Mouse (Mus musculus) kidney, embryonic 16.5 days (tissue): ENCODE measurements around the gene Mast4. TPM values are rescaled to one million over a fixed set of nuclear protein-coding genes. Genes with fewer than 3 reads are reported as not detected.

Experiments
- ATAC-seq: fragments of 200-750 bp; cut with Nextera tagmentation; 2 replicates; pipeline ENCODE4 v1.8.0; 2017; ENCODE audit warnings: moderate TSS enrichment; ENCODE audit not compliant: low FRiP score, low TSS enrichment
- H3K27ac ChIP-seq: fragments of 300-500 bp; sonication (generic); 2 replicates; pipeline ENCODE4 v1.5.1; 2014; ENCODE audit warnings: low read length
- H3K27me3 ChIP-seq: fragments of 300-500 bp; sonication (generic); 2 replicates; pipeline ENCODE4 v1.6.1; 2014; ENCODE audit warnings: low read length, control low read depth, mixed read lengths; ENCODE audit not compliant: insufficient read depth
- H3K36me3 ChIP-seq: fragments of 300-500 bp; sonication (generic); 2 replicates; pipeline ENCODE4 v1.6.1; 2014; ENCODE audit warnings: low read length, control low read depth, mixed read lengths; ENCODE audit not compliant: insufficient read depth
- H3K4me1 ChIP-seq: fragments of 300-500 bp; sonication (generic); 2 replicates; pipeline ENCODE4 v1.6.1; 2014; ENCODE audit warnings: low read length, control low read depth, mixed read lengths; ENCODE audit not compliant: insufficient read depth
- H3K4me2 ChIP-seq: fragments of 300-500 bp; sonication (generic); replicated peaks from 2 replicates; pipeline ENCODE4 v1.6.1; 2014; ENCODE audit warnings: low read depth, low read length
- H3K4me3 ChIP-seq: fragments of 300-500 bp; sonication (generic); 2 replicates; pipeline ENCODE4 v1.5.1; 2014; ENCODE audit warnings: mild to moderate bottlenecking, low read length
- H3K9ac ChIP-seq: fragments of 300-500 bp; sonication (generic); replicated peaks from 2 replicates; pipeline ENCODE4 v1.6.1; 2014; ENCODE audit warnings: low read length
- H3K9me3 ChIP-seq: fragments of 300-500 bp; sonication (generic); 2 replicates; pipeline ENCODE4 v1.6.1; 2016; ENCODE audit warnings: low read length, control low read depth
- WGBS: fragments of 180-500 bp; shearing (Covaris S2); extraction: QIAGEN DNeasy Blood & Tissue Kit; methylation state at CpG from one replicate; pipeline ENCODE4 v1.1.7; 2014; 5-methylcytosine and 5-hydroxymethylcytosine counted together
- polyA plus RNA-seq: library from polyadenylated mRNA; unstranded; fragments of >200 nt; fragmentation: Nextera tagmentation; extraction: Ambion mirVana; gene quantifications from 2 replicates; pipeline ENCODE4 v1.2.1, GENCODE M21; 2015

Mast4 gene
- polyA plus RNA-seq, 1 experiment from 2014 or later = 19.9 TPM

DNA sequence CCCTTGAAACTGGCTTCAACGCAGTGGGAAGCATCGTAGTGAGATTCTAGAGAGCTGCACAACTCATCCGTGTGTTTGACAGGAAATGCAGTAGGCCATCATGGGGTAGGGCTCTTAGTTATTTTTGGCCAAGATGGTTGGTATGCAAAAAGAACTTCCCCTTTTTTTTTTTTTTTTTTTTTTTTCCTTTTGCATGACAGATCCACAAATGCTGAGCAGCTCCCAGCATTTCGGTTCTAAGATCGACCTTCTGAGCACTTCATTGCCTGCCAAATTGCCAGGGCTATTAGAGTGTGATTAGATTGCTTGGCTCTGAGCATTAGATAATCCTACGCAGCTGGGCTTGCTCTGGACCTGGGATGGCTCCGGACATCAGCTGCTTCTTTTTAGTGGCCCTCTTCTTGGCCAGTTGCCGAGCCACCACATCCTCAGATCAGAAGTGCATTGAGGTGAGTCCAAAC lies 640.9 kb downstream of the Mast4 start, which contains the start of gene Cd180:
TSS of gene Cd180 (plus strand) at position 218 of the 461 bp plus-strand sequence.
- Histone ChIP-seq H3K9me3 (no peaks in the 10 kb centered on the region), H3K4me2 (no peak within 1 kb of the TSS), H3K4me3 (no peak within 1 kb of the TSS), H3K27me3 (no peaks in the 10 kb centered on the region), H3K4me1 (peaks cover 13% of the 10 kb centered on the region), H3K9ac (no peak within 1 kb of the TSS), H3K36me3 (no peaks in the 10 kb centered on the region), H3K27ac (0 out of 2 replicates have a peak within 1 kb of the TSS, but pooled peaks have one; percentile 13)
- WGBS = 60% methylated on average over 8 of the region's 8 CpGs
- no peak for ATAC-seq

DNA sequence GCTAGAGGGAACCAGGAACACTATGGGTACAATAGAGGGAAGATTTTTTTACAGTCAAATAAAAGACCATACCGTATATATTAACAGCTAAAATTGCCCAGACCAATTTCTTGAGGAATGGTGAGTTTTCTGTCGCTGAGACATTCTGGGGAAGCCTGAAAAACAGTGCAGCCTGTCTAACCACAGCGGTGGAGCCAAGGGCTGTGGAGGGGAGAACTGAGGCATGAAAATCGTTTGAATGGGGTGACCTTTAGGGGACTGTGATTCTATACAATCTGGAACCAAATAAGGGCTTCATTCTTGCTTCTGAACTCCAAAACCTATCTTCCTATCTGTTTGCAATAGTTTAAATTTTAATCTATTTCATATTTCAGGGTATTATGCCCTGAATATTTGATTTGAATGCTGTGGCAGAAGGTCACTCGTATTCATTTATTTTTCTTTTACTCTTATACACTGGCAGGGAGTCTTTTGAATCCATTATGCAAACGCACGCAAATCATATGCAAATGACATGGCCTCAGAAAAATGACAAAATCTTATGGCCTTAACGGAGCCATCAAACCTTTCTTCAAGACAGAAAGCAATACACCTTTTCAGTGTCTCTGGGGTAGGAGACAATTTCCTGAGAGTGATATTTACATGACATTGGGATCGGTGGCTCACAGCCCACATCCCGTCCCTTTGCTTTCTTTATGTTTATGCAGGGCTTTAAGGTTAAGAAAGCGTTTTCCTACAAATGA lies 642.7 kb downstream of the Mast4 start:
- Histone ChIP-seq H3K9me3 (no peaks in the 10 kb centered on the region), H3K4me1 (peaks cover 8% of the 10 kb centered on the region; the same call in 1 of the 2 replicates), H3K36me3 (no peaks in the 10 kb centered on the region), H3K9ac (no peak overlapping the region), H3K4me3 (no peak overlapping the region), H3K4me2 (no peak overlapping the region), H3K27ac (no peak overlapping the region), H3K27me3 (no peaks in the 10 kb centered on the region)
- no peak for ATAC-seq
- 68% methylated on average over 11 of the region's 11 CpGs for WGBS

DNA sequence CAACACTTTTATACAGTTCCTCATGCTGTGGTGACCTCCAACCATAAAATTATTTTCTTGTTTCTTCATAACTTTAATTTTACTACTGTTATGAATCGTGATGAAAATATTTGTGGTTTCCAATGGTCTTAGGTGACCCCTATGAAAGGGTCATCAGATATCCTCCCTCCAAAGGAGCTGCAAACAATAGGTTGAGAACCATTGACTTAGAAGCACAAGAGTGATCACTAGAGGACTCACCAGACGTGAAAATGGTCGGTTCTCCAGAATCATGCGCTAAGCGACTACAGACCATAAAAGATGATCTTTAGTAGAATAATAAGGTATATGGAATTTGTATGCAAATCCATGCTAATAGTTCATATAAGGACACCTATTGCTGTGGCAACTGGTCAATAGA lies 644.1 kb downstream of the Mast4 start:
- 87% methylated on average over 5 of the region's 5 CpGs for WGBS
- H3K4me3 ChIP-seq = no peak overlapping the region
- H3K9me3 ChIP-seq = no peaks in the 10 kb centered on the region
- no peak overlapping the region for H3K4me2 ChIP-seq
- no peak for ATAC-seq
- H3K27me3 ChIP-seq = no peaks in the 10 kb centered on the region
- H3K27ac ChIP-seq = no peak overlapping the region
- H3K36me3 ChIP-seq = no peaks in the 10 kb centered on the region
- H3K9ac ChIP-seq = no peak overlapping the region
- peaks cover 8% of the 10 kb centered on the region; the same call in 1 of the 2 replicates for H3K4me1 ChIP-seq

DNA sequence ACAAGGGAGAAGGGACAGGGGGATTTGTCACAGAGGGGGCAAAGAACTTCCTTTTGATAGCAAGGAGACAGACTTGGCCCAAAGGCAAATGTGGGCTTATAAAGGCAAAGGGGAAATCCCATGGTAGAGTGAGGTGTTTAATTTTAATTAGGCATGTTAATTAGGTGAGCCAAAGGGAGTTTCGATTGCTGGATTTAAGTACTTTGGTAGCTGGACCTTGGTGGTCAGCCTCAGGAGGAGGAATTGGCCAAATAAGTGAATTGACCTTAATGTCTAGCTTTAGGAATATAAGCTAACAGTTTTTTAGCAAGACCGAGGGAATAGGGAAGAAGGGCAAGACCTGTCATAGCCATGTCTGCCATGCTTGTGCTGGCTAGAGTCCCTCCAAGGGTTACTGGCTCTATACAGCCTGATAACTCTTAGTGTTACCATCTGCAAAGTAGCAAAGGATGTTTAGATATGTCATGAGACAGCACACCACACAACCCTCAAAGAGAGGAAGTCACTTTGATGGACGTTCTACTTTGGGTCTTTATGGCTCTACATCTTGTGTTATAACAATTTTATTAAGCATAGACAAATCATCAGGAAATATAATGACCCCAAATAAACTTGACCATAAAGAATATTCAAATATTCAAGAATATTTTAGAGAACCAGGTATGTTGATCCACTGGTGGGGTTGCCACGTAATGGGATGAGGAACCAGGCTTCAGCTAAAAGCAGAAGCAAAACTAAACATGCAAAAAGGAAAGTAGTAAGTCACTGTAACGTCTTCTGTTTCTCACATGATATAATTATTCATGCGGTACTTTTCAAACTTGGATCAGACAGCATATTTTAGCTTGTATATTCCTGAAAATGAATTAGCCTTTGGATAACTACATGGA lies 644.9 kb downstream of the Mast4 start:
- H3K27me3 ChIP-seq = no peaks in the 10 kb centered on the region
- no peak overlapping the region for H3K9ac ChIP-seq
- no peaks in the 10 kb centered on the region for H3K9me3 ChIP-seq
- H3K4me2 ChIP-seq = no peak overlapping the region
- WGBS = 79% methylated on average over 6 of the region's 6 CpGs
- H3K27ac ChIP-seq = no peak overlapping the region
- peaks cover 8% of the 10 kb centered on the region; the same call in 1 of the 2 replicates for H3K4me1 ChIP-seq
- no peaks in the 10 kb centered on the region for H3K36me3 ChIP-seq
- no peak for ATAC-seq
- H3K4me3 ChIP-seq = no peak overlapping the region

DNA sequence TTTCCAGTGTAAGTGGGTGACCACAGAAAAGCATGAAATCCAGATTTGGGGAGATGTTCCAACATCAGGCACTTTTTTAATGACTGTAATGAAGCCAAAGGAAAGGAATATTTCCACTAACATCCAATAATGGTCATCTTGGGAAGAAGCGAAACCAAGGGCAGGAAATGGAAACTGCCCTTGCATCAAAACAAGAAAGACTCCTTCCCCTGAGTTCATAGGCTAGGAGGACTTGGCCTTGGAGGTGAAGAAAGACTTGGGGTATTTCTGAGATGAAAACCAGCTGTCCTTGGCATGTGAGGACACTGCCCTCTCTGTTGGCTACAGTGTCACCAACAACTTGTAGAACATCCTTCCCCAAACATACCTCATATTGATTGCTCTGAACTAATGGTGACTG lies 646.2 kb downstream of the Mast4 start:
- WGBS = 82% methylated on average over 1 of the region's 1 CpGs
- H3K9ac ChIP-seq = no peak overlapping the region
- no peak overlapping the region for H3K27ac ChIP-seq
- no peak overlapping the region for H3K4me3 ChIP-seq
- no peaks in the 10 kb centered on the region for H3K36me3 ChIP-seq
- H3K9me3 ChIP-seq = no peaks in the 10 kb centered on the region
- H3K4me2 ChIP-seq = no peak overlapping the region
- no peaks in the 10 kb centered on the region for H3K27me3 ChIP-seq
- H3K4me1 ChIP-seq = peaks cover 8% of the 10 kb centered on the region; the same call in 1 of the 2 replicates
- no peak for ATAC-seq

DNA sequence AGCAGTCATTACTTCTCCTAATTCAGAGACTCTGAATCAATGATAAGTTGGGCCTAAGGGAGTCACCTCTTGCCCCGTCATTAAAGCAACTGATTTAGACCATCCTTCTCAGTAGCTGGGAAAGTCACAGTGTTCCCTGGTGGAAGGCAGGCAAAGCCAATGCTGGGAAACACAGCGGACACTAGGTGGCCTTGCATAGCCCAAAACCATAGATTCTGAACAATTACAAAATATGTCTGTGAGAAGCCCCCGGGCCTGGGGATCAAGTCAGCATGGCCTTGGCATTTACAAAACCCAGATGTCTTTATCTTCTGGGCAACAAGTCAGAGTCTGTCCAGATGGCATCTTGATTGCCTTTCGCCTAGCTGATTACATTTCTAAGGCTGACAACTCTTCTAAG lies 649.4 kb downstream of the Mast4 start:
- ATAC-seq = no peak
- Histone ChIP-seq H3K9me3 (no peaks in the 10 kb centered on the region), H3K27me3 (no peaks in the 10 kb centered on the region), H3K4me1 (no peaks in the 10 kb centered on the region), H3K4me3 (no peak overlapping the region), H3K27ac (no peak overlapping the region), H3K36me3 (no peaks in the 10 kb centered on the region), H3K4me2 (no peak overlapping the region), H3K9ac (no peak overlapping the region)
- 76% methylated on average over 4 of the region's 4 CpGs for whole genome bisulfite sequencing
